Mouse (Mus musculus) telencephalon, adult 2 months (tissue): ENCODE results near the gene Lrpprc.

Source experiments
- DNase-seq: peaks from one replicate; pipeline ENCODE4 v3.0.0-alpha.2; 2011; ENCODE audit warnings: low read depth, low spot score

The Lrpprc gene

GRCm38 (mm10) chr17:84716252-84716872 lies 74.2 kb downstream of the Lrpprc start:
- no peak for DNase-seq

GRCm38 (mm10) chr17:84714930-84715329 lies 75.7 kb downstream of the Lrpprc start:
- DNase-seq, result no peak

GRCm38 (mm10) chr17:84713563-84714164 lies 76.9 kb downstream of the Lrpprc start:
- DNase-seq, result peak; percentile 63

GRCm38 (mm10) chr17:84709403-84709851 lies 81.2 kb downstream of the Lrpprc start:
- DNase-seq, result no peak

GRCm38 (mm10) chr17:84708818-84709217 lies 81.8 kb downstream of the Lrpprc start:
- DNase-seq, result no peak

- no peak for DNase-seq
Measured at GRCm38 (mm10) chr17:84707407-84707806, 83.2 kb downstream of the Lrpprc start.

GRCm38 (mm10) chr17:84698727-84699126 lies 91.9 kb downstream of the Lrpprc start:
- DNase-seq, result no peak

- DNase-seq, result no peak
Measured at GRCm38 (mm10) chr17:84696537-84696936, 94.1 kb downstream of the Lrpprc start.

GRCm38 (mm10) chr17:84693741-84694140 lies 96.8 kb downstream of the Lrpprc start:
- DNase-seq, result no peak

- no peak for DNase-seq
Measured at GRCm38 (mm10) chr17:84690111-84690510, 100.5 kb downstream of the Lrpprc start.

GRCm38 (mm10) chr17:84689316-84689715 lies 101.3 kb downstream of the Lrpprc start:
- no peak for DNase-seq

- no peak for DNase-seq
Measured at GRCm38 (mm10) chr17:84688834-84689233, 101.8 kb downstream of the Lrpprc start.

GRCm38 (mm10) chr17:84687994-84688393 lies 102.6 kb downstream of the Lrpprc start:
- no peak for DNase-seq

- no peak for DNase-seq
Measured at GRCm38 (mm10) chr17:84685286-84685685, 105.3 kb downstream of the Lrpprc start.

- DNase-seq, result no peak
Measured at GRCm38 (mm10) chr17:84684284-84684683, 106.3 kb downstream of the Lrpprc start.

- no peak for DNase-seq
Measured at GRCm38 (mm10) chr17:84682734-84683717, 107.6 kb downstream of the Lrpprc start, which contains the start of gene Abcg5. Gene Abcg5 (minus strand): TSS chr17:84683011.

- peak; percentile 64 for DNase-seq
Measured at GRCm38 (mm10) chr17:84681670-84682069, 108.9 kb downstream of the Lrpprc start.

GRCm38 (mm10) chr17:84677595-84677994 lies 113.0 kb downstream of the Lrpprc start:
- DNase-seq, result no peak

GRCm38 (mm10) chr17:84675951-84676366 lies 114.6 kb downstream of the Lrpprc start, which contains the start of gene Abcg8:
Gene Abcg8 (plus strand): TSS chr17:84676302.
- no peak for DNase-seq

- peak; percentile 47 for DNase-seq
Measured at GRCm38 (mm10) chr17:84675204-84675603, 115.4 kb downstream of the Lrpprc start.

- DNase-seq, result no peak
Measured at GRCm38 (mm10) chr17:84674048-84674447, 116.5 kb downstream of the Lrpprc start.
